Mouse (Mus musculus) frontal cortex, adult 2 months (tissue): Measurements from ENCODE around the gene Angptl8. TPM values are rescaled to one million over a fixed set of nuclear protein-coding genes. Genes with fewer than 3 reads are reported as not detected.
A peak's percentile ranks its signal among the peaks of the same experiment; 100 is the strongest.
"Not testable (repeated sequence)": the region's sequence is repeated elsewhere in the genome, so short reads cannot be mapped to it uniquely, and the experiment has no call there.

Experiments
- DNase-seq, 2 experiments: peaks; one replicate each; pipeline ENCODE4 v3.0.0; 2022; ENCODE audit warnings: low spot score in 1 of 2; ENCODE audit errors: extremely low spot score in 1 of 2
- polyA plus RNA-seq: library from polyadenylated mRNA; depleted of rRNA; stranded (reverse); fragments of >200 nt; gene quantifications from 2 replicates; pipeline ENCODE4 v1.2.3, GENCODE M21; 2012

The Angptl8 gene
- polyA plus RNA-seq, 1 experiment, result not detected

DNA sequence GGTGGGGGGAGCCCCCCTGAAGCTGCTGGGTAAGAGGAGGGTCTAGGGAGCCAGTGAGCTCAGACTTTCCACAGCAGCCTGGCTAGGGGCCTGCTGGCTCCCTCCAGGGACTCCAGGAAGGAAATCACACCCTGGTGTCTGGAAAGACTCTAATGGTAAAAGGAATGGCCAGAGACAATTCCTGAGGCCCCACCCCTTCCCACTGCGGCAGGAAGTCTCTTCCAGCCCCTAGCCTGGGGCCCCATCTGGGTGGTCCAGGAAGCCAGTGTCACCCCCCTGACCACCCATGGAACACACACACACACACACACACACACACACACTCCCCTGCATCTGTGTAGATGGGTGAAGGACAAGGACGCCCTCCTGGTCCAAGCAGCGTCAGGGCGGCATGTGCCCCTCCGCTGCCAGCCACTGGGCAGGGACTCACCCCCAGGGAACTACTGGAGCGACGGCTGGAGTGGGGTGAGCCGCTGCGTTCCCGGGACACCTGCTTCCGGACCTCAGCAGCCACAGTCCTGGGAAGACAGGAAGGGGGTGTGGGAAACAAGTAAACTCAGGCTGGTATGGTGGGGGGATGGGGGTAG, 11.5 kb downstream of the Angptl8 start:
- DNase-seq, result no peak

DNA sequence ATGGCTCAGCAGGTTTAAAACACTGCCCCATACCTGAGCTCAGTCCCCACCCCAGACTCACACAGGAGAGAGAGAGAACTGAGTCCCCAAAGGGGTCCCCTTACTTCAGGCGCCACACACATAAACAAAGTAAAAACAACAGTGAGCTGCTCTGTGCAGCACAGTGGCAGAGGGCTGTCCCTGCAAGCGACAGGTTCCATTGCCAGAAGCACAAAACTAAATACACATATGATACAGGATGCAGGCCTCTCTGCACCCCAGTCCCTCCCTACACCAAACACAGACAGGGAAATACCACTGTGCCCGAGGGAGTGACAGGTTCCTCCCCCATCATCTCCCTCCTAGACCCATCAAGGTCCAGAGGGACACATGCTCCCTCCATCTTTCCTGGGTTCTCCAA, 12.1 kb downstream of the Angptl8 start:
- no peak for DNase-seq

DNA sequence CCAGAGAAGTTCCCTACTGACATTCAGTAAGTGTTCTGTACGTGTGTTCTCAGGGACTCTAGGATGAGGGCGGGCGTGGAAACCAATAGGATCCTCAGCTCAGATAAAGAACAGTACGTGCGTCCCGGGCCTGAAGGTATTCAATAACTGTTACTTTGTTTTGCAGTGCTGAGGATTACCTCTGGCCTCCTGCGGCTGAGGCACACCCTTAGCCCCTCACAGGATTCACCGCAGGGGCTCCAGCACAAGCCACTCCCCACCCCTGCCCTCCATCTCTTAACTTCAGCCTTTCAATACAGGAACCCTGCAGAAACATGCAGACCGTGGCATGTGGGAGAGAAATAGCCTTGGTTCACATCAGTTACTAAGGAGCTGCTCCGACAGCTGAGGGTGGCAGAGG, 12.6 kb downstream of the Angptl8 start:
- DNase-seq, result no peak

DNA sequence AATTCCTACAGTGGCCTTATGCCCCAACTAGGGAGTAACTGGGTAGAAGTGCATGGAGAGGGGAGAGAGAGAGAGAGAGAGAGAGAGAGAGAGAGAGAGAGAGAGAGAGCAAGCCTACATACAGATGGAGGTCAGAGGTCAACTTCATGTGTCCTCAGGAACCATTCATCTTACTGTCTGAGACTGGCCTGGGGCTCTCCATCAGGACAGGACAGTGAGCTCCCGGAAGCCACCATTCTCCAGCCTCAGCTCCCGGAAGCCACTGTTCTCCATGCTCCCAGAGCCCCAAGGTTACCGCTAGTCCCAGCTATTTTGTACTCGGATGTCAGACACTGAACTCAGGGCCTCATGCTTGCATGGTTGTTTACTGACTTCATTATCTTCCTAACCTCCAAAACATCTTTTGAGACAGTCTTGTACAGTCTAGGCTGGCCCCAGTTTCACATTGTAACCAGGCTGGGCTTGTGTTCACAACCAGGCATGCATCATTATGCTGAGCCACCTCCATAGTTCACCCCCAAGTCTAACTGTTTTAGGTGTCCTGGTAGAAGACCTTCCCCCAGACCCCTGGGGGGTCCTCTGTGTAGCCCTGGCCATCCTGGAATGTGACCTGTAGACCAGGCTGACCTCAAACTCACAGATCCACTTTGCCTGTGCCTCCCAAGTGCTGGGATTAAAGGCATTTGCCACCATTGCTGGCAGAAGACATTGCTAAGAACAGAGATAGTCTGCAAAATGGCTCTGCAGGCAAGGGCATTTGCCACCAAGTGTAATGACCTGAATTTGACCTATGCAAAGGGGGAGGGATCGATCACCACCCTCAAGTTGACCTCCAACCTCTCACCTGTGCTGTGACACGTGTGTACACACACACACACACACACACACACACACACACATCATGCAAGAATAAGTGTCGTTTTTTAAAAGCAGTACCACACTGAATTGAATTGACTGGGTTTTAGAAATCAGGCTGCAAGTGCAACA, 14.7 kb downstream of the Angptl8 start:
- DNase-seq, result no peak

- no peak for DNase-seq
These were observed 15.8 kb downstream of the Angptl8 start for GRCm38 (mm10) chr9:21851084-21851483.

GRCm38 (mm10) chr9:21852128-21853091, 17.1 kb downstream of the Angptl8 start, which contains the start of gene Dock6:
Dock6 (minus strand) TSS chr9:21852635.
- peak; percentile 33 to 76 for DNase-seq

DNA sequence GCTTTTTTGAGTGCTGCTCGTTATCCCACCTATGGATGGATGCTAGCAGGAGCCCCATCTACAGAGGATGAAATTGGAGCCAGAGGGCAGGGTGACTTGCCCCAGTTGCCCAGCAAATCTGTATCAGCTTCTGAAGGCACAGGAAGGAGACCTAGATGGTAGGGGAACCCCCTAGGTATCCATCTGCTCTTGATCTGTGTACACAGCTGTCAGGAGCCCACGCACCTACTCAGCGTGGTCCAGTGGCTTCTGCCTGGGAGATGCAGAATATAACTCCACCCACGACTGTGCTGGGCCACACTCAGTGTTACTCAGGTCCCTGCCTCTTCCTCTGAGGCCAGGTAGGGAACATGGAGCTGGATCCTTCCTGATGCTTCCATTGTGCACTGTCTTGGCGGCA, 18.7 kb downstream of the Angptl8 start:
- DNase-seq, result no peak

- DNase-seq, result no peak
These were observed 19.6 kb downstream of the Angptl8 start for GRCm38 (mm10) chr9:21854894-21855293.

DNA sequence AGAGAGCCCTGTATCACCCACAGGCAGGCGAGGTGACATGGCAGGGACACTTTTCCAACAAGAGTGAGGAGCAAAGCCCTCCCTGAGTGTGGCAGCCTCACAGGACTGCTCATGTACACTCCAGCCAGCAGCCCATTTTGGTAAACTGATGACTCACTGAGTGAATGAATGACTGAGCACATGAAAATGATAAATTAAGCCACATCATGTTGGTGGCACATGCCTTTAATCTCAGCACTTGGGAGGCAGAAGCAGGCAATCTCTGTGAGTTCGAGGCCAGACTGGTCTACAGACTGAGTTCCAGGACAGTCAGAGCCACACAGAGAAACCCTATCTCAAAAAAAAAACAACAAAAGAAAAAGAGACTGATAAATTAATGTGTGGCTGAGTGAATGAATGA, 22.2 kb downstream of the Angptl8 start:
- DNase-seq, result no peak

DNA sequence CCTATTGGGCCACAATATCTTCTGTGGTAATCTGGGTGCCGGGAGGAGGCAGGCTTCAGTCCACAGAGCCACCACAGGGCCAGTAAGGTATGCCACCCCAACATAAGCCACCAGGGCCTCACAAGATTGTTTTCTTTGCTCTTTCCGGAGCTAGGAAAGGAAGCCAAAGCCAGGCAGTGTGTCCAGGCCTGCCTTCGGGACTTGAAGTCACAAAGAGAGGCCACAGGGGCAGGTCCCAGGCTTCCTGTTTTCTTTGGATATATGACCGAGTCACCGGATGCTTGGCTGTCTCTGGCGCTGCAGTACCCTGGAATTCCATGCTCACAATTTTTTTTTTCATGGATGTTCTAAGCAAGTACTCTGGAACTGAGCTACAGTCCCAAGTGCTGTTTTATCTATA, 22.8 kb downstream of the Angptl8 start:
- DNase-seq, result no peak

DNA sequence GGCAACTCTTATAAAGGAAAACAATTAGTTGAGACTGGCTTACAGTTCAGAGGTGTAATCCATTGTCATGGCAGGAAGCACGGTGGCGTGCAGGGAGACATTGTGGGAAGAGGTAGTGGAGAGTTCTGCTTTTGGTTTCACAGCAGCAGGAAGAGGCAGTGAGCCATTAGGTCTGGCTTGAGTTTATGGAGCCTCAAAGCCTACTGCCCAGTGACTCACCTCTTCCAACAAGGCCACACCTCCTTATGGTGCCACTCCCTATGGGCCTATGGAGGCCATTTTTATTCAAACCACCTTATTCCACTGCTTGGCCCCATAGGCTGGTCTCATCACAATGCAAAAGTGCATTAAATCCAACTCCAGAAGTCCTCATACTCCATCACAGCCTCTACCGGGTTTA, 24.3 kb downstream of the Angptl8 start:
- no peak for DNase-seq

DNA sequence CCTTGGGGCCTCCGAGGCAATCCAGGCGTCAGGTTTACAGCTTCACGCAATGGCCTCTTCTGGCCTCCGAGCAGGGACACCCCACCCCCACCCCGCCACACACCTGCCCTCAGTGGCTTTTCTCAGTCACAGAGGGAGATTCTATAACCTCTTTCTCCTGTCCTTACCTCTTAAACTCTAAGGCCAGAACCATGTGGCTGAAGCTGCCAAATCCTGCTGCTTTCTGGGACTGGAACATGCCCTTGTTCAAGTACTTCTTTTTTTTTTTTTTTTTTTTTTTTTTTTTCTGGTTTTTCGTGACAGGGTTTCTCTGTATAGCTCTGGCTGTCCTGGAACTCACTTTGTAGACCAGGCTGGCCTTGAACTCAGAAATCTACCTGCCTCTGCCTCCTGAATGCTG, 25.0 kb downstream of the Angptl8 start:
- not testable (repeated sequence) for DNase-seq

GRCm38 (mm10) chr9:21862181-21862580, 26.9 kb downstream of the Angptl8 start:
- DNase-seq, result no peak

DNA sequence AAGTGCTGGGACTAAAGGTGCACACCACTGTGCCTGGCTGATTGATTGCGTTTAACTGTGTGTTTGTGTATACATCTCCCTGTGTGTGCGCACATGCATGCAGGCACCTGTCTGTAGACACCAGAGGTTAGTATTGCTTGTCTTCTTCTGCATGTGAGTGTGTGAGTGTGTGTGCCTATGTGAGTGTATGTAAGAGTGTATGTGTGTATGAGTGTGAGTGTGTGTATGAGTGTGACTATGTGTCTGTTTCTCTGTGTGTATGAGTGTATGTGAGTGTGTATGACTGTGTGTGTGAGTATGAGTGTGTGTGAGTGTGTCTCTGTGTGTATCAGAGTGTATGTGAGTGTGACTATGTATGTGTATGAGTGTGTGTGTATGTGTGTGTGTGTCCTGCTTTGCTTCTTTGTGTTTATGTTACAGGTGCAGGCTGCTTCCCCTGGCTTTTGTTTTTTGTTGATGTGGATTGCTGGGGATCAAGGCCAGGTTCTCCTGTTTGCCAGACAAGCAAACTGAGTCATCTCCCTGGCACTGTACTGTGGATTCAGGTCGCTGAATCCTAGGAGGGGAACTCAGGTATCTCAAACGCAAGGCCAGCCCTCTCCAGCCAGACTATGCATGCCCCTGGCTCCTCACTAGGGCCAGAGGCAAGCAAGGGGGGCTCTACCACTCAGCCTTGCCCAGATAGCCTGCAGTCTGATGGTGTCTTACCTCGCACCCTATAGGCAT, 30.5 kb downstream of the Angptl8 start:
- DNase-seq, result no peak

GRCm38 (mm10) chr9:21866641-21867040, 31.3 kb downstream of the Angptl8 start:
- no peak for DNase-seq

DNA sequence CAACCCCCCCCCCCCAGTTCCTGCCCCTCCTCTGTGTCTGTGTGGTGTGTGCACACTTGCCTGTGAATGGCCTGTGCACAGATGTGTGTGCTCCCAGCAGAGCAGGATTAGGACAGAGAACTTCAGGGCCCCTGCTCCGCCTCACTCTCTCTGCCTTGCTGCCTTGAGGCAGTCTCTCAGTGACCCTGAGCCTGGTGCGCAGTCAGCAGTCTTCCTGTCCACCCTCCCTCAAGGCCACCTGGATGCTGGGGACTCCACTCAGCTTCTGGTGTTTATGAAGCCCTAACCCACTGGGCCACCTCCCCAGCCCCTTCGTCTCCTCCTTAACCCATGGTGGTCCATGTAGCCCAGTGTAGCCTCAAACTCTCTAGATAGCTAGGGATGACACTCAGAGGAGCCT, 32.4 kb downstream of the Angptl8 start:
- DNase-seq, result no peak

GRCm38 (mm10) chr9:21869290-21869689, 34.0 kb downstream of the Angptl8 start:
- peak in 1 of 2 experiments; percentile 65 for DNase-seq

DNA sequence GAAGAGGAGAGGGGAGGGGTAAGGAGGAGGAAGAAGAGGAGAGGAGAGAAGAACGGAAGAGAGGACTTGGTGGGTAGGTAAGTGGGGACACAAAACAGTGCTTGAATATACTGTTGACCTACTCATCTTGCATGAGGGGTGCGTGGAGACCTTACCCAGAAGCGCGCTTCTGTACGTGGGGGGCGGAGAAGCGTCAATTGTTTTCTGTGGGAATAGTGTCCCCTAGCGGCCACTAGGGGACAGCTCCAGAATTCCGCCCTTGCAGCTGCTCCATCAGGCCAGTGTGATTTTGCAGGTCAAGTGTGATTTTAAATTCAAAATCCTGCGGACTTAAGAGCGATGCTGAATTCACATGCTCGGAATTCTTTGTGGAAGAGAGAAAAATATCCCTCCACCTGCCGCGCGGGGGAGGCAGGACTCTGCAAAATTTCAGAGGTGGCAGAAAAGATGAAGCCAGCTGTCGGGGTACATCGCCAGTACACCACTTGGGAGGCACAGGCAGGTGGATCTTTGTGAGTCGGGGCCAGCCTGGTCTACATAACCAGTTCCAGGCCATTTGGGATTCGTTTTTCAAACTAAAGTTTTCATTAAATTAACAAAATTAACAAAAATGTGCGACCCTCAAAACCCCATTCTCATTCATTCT, 35.7 kb downstream of the Angptl8 start:
- peak in 1 of 2 experiments; percentile 67 for DNase-seq

GRCm38 (mm10) chr9:21872204-21872603, 36.9 kb downstream of the Angptl8 start:
- no peak for DNase-seq

DNA sequence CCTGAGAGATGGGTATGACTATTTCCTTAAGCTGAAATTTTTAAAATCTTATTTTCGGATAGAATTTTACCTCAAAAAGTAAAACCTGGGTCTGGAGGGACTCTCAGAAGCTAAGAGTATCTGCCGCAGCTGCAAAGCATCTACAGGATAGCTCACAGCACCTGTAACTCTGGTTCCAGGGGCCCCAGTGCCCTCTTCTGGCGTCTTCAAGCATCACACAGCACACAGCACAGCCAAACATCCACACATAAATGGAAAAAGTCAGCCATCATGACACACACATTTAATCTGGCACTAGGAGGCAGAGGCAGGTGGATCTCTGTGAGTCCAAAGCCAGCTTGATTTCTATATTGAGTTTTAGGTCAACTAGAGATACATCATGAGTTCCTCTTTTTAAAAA, 41.3 kb downstream of the Angptl8 start:
- DNase-seq, result no peak
